Mouse (Mus musculus) stomach, postnatal 0 days (tissue): ENCODE results near the gene Abhd8. TPM values are rescaled to one million over a fixed set of nuclear protein-coding genes. Genes with fewer than 3 reads are reported as not detected.

Experiments
- ATAC-seq: fragments of 200-750 bp; cut with Nextera tagmentation; 2 replicates; pipeline ENCODE4 v1.8.0; 2017; ENCODE audit not compliant: low FRiP score, low TSS enrichment
- DNase-seq: peaks from one replicate; pipeline ENCODE4 v3.0.0-alpha.2; 2016; ENCODE audit warnings: low spot score
- H3K27ac ChIP-seq: fragments of 300-500 bp; sonication (generic); replicated peaks from 2 replicates; pipeline ENCODE4 v1.5.1; 2014; ENCODE audit warnings: mild to moderate bottlenecking, control low read depth
- H3K27me3 ChIP-seq: fragments of 300-500 bp; sonication (generic); 2 replicates; pipeline ENCODE4 v1.6.1; 2014; ENCODE audit warnings: low read length; ENCODE audit not compliant: control insufficient read depth, insufficient read depth
- H3K36me3 ChIP-seq: fragments of 300-500 bp; sonication (generic); 2 replicates; pipeline ENCODE4 v1.6.1; 2014; ENCODE audit warnings: low read length, mixed read lengths; ENCODE audit not compliant: control insufficient read depth, insufficient read depth
- H3K4me1 ChIP-seq: fragments of 300-500 bp; sonication (generic); replicated peaks from 2 replicates; pipeline ENCODE4 v1.6.1; 2014; ENCODE audit warnings: antibody characterized with exemption; ENCODE audit not compliant: control insufficient read depth, insufficient read depth
- H3K4me2 ChIP-seq: fragments of 300-500 bp; sonication (generic); replicated peaks from 2 replicates; pipeline ENCODE4 v1.6.1; 2014; ENCODE audit warnings: low read depth, mild to moderate bottlenecking, control low read depth, moderate library complexity
- H3K4me3 ChIP-seq: fragments of 300-500 bp; sonication (generic); 2 replicates; pipeline ENCODE4 v1.5.1; 2014; ENCODE audit warnings: low read depth, low read length, control low read depth
- H3K9ac ChIP-seq: fragments of 300-500 bp; sonication (generic); 2 replicates; pipeline ENCODE4 v1.6.1; 2014; ENCODE audit warnings: mild to moderate bottlenecking, low read length, control low read depth, mixed read lengths
- H3K9me3 ChIP-seq: fragments of 300-500 bp; sonication (generic); 2 replicates; pipeline ENCODE4 v1.6.1; 2016; ENCODE audit warnings: low read length; ENCODE audit not compliant: control insufficient read depth
- CTCF ChIP-seq: IDR thresholded peaks from 2 replicates; pipeline ENCODE4 v1.5.1; 2016; ENCODE audit warnings: antibody characterized with exemption, low read depth, mild to moderate bottlenecking, moderate library complexity
- EP300 ChIP-seq: optimal IDR thresholded peaks from 2 replicates; pipeline ENCODE3; 2016; ENCODE audit warnings: antibody characterized with exemption
- WGBS: fragments of 180-500 bp; shearing (Covaris S2); extraction: QIAGEN DNeasy Blood & Tissue Kit; methylation state at CpG from one replicate; pipeline ENCODE4 v1.1.7; 2014; 5-methylcytosine and 5-hydroxymethylcytosine counted together
- polyA plus RNA-seq: library from polyadenylated mRNA; unstranded; fragments of >200 nt; fragmentation: Nextera tagmentation; extraction: Ambion mirVana; gene quantifications from 2 replicates; pipeline ENCODE4 v1.2.1, GENCODE M21; 2015

The Abhd8 gene
- polyA plus RNA-seq, 1 experiment from 2014 or later, result 22.1 TPM

GRCm38 (mm10) chr8:71496481-71496880, 33.0 kb upstream of the Abhd8 start:
- 25% methylated on average over 11 of the region's 11 CpGs for WGBS
- DNase-seq, result peak; percentile 64
- ATAC-seq, result peak; percentile 53; the same call in 1 of the 2 replicates

GRCm38 (mm10) chr8:71495811-71496210, 32.4 kb upstream of the Abhd8 start:
- 76% methylated on average over 5 of the region's 5 CpGs for WGBS
- no peaks in the 10 kb centered on the region for H3K27me3 ChIP-seq
- TF ChIP-seq EP300 (no peak), CTCF (no peak)
- H3K4me3 ChIP-seq, result no peak overlapping the region
- no peak overlapping the region for H3K9ac ChIP-seq
- H3K4me2 ChIP-seq, result no peak overlapping the region
- H3K27ac ChIP-seq, result peak overlapping the region; percentile 61
- ATAC-seq (no peak), DNase-seq (no peak)
- no peaks in the 10 kb centered on the region; the same call in 1 of the 2 replicates for H3K4me1 ChIP-seq
- peaks cover 6% of the 10 kb centered on the region; the same call in 1 of the 2 replicates for H3K36me3 ChIP-seq
- no peaks in the 10 kb centered on the region for H3K9me3 ChIP-seq

More at GRCm38 (mm10) chr8:71496481-71496880, 33.0 kb upstream of the Abhd8 start:
- Histone ChIP-seq H3K4me3 (no peak overlapping the region), H3K9ac (no peak overlapping the region; the same call in 1 of the 2 replicates), H3K4me2 (no peak overlapping the region), H3K27me3 (no peaks in the 10 kb centered on the region), H3K9me3 (no peaks in the 10 kb centered on the region), H3K27ac (peak overlapping the region; percentile 61), H3K36me3 (peaks cover 6% of the 10 kb centered on the region; the same call in 1 of the 2 replicates), H3K4me1 (no peaks in the 10 kb centered on the region; the same call in 1 of the 2 replicates)
- no peak for TF ChIP-seq EP300
- peak; percentile 54 for TF ChIP-seq CTCF

- Histone ChIP-seq H3K27ac (peak overlapping the region; percentile 53), H3K36me3 (peaks cover 6% of the 10 kb centered on the region; the same call in 1 of the 2 replicates), H3K4me3 (no peak overlapping the region), H3K4me1 (no peaks in the 10 kb centered on the region; the same call in 1 of the 2 replicates), H3K9ac (no peak overlapping the region), H3K9me3 (no peaks in the 10 kb centered on the region), H3K27me3 (no peaks in the 10 kb centered on the region), H3K4me2 (peak overlapping the region; percentile 38)
- TF ChIP-seq EP300, result no peak
- TF ChIP-seq CTCF, result peak; percentile 81
- peak; percentile 75 for ATAC-seq
- DNase-seq, result peak; percentile 84
- 13% methylated on average over 16 of the region's 16 CpGs for WGBS
Observed at GRCm38 (mm10) chr8:71495039-71495438, 31.6 kb upstream of the Abhd8 start.

GRCm38 (mm10) chr8:71488454-71488853, 25.0 kb upstream of the Abhd8 start:
- Histone ChIP-seq H3K4me1 (peaks cover 9% of the 10 kb centered on the region), H3K36me3 (peaks cover 6% of the 10 kb centered on the region; the same call in 1 of the 2 replicates), H3K4me3 (peak overlapping the region; percentile 71), H3K9ac (peak overlapping the region; percentile 75), H3K27me3 (no peaks in the 10 kb centered on the region), H3K4me2 (peak overlapping the region; percentile 98), H3K27ac (peak overlapping the region; percentile 86), H3K9me3 (no peaks in the 10 kb centered on the region)
- under 1% methylated on average over 22 of the region's 22 CpGs for whole genome bisulfite sequencing
- ATAC-seq (peak; percentile 88), DNase-seq (peak; percentile 90)
- TF ChIP-seq EP300, result no peak
- TF ChIP-seq CTCF, result peak; percentile 34; the same call in 1 of the 2 replicates

- peak; percentile 53 for ATAC-seq
- H3K4me1 ChIP-seq, result peaks cover 9% of the 10 kb centered on the region
- peak within 1 kb of the TSS; percentile 86 for H3K27ac ChIP-seq
- no peak for TF ChIP-seq EP300
- TF ChIP-seq CTCF, result peak; percentile 32
- peak within 1 kb of the TSS; percentile 75 for H3K9ac ChIP-seq
- peak; percentile 83 for DNase-seq
- H3K9me3 ChIP-seq, result no peaks in the 10 kb centered on the region
- WGBS, result under 1% methylated on average over 33 of the region's 33 CpGs
- no peaks in the 10 kb centered on the region for H3K27me3 ChIP-seq
- H3K36me3 ChIP-seq, result peaks cover 6% of the 10 kb centered on the region; the same call in 1 of the 2 replicates
- peak within 1 kb of the TSS; percentile 98 for H3K4me2 ChIP-seq
- peak within 1 kb of the TSS; percentile 71 for H3K4me3 ChIP-seq
Observed at GRCm38 (mm10) chr8:71487691-71488445, 24.4 kb upstream of the Abhd8 start, which contains the start of gene Gtpbp3. Gene Gtpbp3, plus strand, starts transcription at chr8:71488103.

GRCm38 (mm10) chr8:71486136-71486529, 22.7 kb upstream of the Abhd8 start:
- H3K36me3 ChIP-seq, result no peaks in the 10 kb centered on the region
- DNase-seq (no peak), ATAC-seq (no peak)
- peak overlapping the region; percentile 92 for H3K4me2 ChIP-seq
- TF ChIP-seq EP300 (no peak), CTCF (no peak)
- peak overlapping the region; percentile 72 for H3K4me3 ChIP-seq
- peaks cover 9% of the 10 kb centered on the region for H3K4me1 ChIP-seq
- 4% methylated on average over 7 of the region's 7 CpGs for WGBS
- no peak overlapping the region for H3K27ac ChIP-seq
- H3K9ac ChIP-seq, result no peak overlapping the region
- no peaks in the 10 kb centered on the region for H3K27me3 ChIP-seq
- H3K9me3 ChIP-seq, result no peaks in the 10 kb centered on the region
